Mouse (Mus musculus) left cerebral cortex, adult 9 months (tissue): ENCODE results near the gene Polr3h.
"Not testable (repeated sequence)": the region's sequence is repeated elsewhere in the genome, so short reads cannot be mapped to it uniquely, and the experiment has no call there.

Experiments used
- DNase-seq, 2 experiments: peaks; one replicate each; pipeline ENCODE4 v3.0.0; 2022; ENCODE audit warnings: low spot score in 2 of 2

Polr3h gene

DNA sequence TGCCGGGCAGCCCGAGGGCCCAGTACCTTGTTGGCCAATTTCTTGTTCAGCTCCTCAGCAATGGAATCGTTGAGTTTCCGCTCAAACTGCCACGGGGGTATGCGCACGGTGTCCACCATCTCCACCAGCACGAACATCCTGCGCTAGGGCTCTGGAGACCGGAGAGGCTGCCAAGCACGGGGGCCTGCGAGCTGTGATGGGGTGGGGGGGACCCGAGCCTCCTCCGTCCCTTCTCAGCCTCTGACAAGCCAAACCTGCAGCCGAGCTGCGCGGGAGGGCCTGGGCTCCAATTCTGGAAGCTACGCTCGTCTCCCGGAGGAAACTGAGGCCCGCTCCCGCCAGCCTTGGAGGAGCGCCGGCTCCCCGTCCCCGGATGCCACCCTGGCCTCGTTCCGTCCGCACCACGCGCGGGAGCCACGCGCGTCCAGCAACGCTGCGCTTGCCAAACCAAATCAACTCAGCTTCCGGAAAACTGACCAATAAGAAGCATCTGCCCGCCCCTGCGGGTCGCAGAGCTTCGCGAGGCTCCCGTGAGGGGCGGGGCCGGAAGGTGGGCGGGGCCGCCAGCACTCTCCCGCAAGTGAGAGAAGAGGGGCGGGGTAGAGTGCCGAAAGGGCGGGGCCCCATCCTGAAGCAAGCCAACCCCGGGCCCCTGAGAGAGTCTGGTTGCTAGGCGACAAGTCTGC is at the start of gene Polr3h:
Gene Polr3h (minus strand): TSS at position 481 of the 686 bp plus-strand sequence.
- DNase-seq: peak; percentile 89 to 95

DNA sequence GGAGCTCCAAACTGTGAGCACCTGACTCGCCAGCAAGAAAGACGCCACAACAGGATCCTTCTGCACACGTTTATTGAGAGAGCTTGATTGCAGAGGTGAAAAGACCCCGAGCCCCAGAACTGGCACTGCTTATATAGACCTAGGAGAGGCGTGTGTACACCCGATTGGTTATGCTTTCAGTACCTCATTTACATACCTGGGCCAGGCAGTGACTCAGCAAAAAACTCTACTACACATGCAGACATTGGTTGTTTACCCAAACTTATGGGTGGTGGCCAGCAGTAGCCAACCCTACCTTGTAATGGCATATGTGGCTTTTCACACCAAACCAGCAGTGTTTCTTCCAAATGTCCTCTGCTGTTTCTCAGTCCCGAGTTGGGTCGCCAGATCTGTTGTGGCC is 49.1 kb upstream of the Polr3h start:
- DNase-seq: not testable (repeated sequence)

DNA sequence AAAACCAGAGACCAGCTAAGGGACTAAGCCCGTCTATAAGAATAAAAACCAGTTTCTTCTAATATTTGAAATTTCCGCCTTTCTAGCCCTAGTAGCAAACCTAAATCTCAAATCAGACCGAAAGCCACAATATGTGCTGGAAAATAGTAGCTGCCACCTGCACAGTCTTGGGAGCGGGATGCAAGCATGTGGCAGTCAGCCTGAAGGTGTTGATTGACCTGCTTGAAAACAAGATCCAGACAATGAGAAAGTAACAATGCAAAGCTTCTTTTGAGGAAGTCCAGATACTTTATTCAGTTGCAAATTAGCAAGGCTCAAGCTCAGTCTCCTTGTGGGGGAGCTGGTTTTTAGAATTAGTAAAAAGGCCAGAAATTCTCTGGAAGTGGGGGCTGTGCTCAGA is 44.5 kb upstream of the Polr3h start:
- not testable (repeated sequence) for DNase-seq

DNA sequence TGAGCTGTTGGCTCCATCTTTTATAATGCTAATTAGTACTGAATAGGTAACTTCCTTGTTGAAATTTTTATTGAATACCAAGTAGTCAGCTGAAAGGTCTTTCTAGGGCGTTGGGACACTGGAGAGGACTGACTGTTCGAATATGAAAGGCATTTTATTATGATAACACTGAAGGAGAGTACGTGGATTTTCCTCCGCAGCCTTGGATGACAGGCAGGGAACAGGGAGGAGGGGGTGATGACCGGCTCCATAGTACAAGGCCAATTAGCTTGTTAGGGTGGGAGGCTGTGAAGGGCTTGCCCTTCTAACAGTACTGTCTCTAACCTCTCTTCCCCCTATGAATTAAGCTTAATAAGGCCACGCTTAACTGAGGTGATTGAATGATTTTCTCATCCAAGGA is 43.6 kb upstream of the Polr3h start:
- not testable (repeated sequence) for DNase-seq

DNA sequence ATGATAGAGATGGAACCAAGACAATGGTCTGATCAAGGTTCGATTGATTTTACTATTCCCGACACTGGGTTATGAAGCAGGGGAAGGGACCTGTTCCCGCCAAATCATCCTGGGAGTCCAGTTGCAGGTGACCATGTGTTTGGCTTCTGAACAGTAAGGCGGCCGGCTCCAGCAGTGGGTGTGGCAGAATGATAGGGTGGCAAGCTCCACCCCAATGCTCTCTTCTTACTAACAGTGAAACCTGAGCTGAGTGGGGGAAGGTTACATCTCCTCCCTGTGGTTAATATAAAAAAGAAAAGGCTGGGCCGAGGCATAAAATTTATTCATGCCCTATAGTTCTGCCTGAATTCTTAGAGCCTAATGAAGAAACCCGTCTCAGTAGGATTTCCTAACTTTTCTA is 43.1 kb upstream of the Polr3h start:
- no peak for DNase-seq

DNA sequence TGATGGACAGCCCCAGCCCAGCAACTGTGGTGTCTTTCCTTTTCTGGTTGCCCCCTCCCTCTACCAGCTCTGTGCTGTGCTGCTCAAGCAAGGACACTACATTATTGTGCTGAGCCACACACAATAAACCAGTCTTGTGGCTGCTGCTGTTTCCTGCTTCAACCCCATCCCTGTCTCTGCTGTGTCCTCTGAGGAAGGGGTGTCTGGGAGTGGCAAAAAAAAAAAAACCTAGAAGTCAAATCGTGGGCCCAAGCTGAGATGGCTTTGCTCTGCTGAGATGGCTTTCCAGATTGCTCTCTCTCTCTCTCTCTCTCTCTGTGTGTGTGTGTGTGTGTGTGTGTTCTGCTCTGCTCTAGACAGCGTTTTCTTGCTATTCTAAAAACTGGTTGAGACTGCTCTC is 42.4 kb upstream of the Polr3h start:
- DNase-seq: no peak

DNA sequence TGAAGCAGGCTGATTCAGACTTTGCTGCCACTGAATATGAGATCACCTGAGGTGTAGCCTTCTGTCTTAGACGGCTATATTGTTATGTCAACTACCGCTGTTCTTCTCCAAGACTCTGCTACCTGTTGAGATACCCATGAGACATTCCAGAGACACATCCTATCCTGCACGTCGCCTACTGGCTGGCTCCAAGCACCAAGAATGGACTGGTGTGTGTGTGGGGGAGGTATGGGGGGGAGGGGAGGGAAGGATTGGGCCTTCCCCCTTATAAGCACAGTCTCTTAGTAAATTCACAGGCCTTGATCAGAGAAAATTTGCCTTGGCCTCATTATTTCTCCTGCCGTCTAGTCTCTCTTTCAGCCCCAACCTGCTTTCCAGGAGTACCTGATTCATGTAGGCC is 41.8 kb upstream of the Polr3h start:
- DNase-seq: no peak

DNA sequence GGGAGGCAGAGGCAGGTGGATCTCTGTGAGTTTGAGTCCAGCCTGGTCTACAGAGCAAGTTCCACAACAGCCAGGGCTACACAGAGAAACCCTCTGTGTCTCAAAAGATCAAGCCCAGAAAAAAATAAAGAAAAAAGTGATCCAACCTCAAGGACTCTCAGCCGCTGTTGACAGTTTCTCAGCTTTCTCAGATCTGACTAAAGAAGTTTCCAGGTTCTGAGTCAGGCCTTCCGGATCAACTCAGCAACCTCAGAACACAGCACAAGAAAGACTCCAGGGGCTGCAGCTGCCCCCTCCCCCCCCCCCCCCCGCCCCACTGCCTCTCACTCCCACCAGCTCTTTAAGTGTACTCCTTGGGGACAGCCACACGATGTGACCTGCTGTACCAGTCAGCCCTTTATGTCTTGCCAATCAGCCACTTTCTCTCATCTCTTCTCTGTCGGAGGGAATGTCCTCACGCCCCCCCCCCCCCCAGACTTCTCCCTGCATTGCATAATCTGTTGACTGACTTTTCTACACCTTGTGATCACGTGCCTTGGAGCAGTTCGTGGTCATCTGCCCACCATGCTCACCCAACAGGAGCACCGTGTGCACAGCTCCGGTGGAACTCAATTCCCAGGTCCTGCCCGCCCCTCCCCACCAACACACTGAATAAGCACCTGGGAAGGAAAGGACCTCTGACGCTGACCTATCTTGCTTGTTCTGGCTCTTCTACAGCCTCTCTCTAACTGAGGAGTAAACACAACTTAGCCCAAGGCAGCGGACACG is 40.2 kb upstream of the Polr3h start:
- DNase-seq: no peak

DNA sequence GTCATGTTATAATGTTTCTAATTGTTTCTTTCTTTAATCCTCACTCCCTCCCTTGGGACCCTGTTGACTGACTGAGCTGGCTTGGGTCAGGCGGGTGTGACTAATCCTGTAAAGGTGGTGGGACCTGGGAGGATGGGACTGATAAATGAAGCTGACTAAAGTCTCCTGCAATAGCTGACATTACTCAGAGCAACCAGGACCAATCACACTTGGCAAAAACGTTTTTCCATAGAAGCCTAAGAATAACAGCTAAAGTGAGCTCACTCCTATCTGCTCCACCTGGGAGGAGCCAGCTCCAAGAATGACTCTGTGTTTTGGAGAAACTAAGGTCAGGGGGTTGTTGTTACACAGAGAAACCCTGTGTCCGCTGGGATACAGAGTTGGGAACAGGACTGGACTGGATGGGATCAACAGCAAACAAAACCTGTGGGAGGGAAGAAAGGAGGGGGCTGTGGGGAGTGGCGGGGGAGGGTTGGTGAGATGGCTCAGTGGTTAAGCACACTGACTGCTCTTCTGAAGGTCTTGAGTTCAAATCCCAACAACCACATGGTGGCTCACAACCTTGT is 39.0 kb upstream of the Polr3h start:
- DNase-seq: no peak

DNA sequence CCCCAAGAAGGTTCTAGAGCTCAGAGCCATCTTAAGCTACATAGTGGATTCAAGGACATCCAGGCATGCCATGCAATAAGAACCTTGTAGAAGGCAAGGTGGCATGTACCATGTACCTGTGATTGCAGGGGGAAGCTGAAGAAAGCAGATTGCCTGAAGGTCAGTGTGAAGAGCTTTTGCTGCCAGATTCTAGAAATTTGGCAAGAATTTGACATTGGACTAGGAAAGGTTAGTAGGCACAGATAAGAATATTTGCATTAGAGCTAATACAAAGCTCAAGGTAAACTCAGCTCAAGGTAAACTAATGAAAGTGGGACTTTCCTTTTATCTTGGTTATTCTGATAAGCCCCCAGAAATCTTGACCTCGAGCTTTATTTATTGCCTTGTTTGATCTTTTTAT is 38.2 kb upstream of the Polr3h start:
- no peak for DNase-seq

DNA sequence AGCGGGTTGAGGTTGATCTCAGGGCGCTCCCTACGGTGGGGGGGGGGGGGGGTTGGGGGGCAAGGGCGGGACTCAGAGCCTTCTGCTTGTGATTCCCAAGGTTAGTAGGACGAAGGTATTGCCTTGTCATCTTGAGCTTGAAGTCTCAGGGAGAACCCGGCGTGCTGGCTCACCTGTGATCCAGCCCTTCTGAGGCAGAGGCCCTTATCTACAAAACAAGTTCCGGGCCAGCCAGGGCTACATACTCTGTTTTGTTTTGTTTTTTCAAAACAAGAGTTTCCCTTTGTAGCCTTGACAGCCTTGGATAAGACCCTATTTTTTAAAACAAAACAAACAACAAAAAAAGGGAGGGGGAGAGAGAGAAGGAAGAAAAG is 35.0 kb upstream of the Polr3h start:
- no peak for DNase-seq

DNA sequence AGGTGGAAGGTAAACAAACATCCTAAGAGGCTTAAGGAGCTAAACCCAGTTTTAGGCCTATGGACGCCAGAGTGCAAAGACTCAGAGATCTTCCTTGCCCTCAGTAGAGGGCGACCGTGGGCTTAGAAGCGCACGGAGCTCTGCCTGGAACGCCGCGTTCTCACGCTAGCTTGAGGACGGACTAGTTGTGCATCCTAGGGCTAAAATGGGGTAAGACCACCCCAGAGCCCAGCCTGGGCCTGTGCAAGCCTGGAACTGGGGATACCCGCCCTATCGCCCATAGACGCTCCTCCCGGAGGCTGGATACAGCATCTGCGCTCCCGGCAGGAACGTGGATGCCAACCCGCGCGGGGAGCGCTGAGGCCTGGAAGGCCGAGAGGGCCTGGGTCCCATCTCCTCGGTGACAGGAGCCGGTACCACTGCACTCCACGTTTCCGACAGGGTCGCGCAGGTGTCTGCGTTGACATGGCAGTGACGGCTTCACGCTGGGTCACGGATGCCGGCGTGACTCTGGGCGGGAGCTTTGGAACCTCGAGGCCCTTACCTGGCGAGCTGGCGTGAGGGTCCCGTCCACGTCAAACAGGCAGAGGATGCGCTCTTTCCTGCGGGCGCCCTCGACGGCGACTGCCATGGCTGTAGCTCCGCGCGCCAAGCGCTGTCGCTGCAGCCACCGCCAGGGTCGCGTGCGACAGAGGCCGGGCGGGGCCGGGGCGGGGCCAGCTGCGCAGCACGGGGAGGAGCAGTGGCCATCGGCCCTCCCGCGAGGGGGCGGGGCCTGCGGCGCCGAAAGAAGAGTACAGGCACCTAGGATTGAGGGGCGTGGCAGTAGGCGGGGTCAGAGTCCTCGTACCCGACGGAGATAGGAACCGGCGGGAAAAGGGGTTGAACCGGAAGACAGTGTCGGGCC is 34.4 kb upstream of the Polr3h start, which contains the start of gene Pmm1:
Gene Pmm1 (minus strand): TSS at position 760 of the 907 bp plus-strand sequence.
- peak; percentile 94 to 97 for DNase-seq

DNA sequence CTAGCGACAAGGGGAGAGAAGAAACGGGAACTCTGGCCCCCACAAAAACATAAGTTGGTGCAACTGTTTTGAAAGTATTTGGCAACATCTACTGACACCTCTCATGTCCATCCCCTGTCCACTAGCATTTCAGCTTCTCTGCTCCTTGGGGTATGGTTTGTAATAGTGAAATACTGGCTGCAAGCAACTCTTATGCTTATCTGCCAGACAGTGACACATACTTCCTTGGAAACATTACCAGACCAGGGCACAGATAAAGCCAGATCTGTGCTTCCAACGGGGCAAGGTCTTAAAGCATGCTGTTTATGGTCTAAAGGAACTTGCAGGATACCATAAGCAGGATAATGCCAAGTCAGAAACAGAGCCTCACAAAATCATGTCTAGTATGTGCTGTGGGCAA is 32.9 kb upstream of the Polr3h start:
- DNase-seq: no peak

DNA sequence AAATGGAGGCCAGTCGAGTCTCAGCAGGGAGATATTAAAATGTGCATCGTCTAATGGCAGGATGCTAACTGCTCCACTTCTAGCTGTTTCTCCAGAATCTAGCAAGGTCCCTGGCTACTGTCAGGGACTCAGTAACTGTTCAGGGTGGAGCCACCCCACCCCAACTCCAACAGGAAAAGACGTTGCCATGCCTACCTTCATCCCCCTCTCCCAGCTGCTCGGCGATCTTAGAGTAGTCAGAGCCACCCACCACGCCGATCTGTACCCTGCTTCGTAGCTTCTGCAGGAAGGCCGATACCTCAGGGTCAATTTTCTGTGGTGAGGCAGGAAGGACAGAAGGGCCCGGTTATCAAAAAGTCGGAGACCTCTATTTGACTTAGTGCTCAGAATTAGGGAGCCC is 31.6 kb upstream of the Polr3h start:
- DNase-seq: no peak

DNA sequence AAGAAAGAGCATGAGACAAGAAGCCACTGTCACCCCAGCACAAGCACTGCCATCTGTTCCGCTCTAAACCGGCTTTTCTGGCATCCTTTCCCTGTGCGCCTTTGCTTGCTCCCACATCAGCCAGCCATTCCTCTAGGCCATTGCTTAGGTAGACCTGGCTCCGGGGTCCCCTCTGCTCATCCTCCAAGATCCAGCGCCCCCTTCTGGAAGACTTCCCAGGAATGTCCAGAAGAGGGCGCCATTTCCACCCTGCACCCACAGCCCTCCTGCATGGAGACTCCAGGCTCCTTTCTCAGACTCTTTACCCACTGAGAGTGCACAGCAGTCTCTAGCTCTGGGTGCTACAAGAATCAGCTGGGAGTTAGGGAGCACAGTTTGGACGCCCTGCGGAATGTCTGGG is 30.4 kb upstream of the Polr3h start:
- DNase-seq: peak in 1 of 2 experiments; percentile 65

DNA sequence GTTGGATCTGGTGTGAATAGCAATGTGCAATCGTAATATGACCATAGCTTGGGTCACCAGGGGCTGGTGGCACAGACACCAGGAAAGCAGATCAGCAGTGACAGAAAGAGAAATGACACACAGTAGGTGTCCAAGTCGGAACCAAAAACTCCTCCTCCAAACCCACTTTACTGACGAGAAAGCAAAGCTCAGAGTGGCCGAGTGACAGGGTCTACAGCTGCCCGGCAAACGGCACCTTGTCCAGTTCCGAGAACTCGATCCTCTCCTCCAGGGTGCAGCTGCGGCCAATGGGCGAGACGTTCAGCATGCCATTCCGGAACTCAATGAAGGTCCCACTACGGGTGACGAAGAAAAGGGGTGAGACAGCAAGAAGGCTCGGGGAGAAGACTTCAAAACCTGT is 29.4 kb upstream of the Polr3h start:
- no peak for DNase-seq

DNA sequence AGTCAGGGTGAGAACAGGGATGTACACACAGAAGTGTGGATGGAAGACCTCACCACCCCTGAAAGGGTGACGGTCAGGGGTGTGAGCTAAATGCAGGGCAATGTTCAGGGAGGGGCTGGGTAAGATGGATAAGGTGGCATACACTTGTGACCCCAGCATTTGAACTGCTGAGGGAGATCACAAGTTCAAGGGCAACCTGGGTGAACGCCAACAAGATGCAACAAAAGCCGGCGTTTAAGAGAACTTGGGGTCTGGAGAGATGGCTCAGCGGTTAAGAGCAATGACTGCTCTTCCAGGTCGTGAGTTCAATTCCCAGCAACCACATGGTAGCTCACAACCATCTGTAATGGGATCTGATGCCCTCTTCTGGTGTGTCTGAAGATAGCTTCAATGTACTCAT is 28.7 kb upstream of the Polr3h start:
- no peak for DNase-seq

DNA sequence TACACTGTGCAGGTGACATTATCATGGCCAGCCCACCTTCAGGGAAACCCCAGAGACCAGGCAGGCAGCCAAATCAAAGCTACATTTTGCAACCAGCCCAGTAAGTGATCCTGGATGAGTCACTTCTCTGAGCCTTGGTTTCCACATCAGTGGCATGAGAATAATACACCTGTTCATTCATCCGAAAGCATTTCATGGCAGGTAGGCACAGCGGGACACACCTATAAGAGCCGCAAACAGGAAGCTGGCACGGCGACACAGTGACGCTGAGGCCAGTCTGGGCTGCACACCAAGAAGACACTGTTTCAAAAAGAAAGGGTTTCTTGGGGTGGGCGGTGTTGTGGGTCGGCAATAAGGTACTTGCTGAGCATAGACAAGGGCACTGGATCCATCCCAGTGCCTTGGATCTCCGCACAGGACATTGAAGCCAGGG is 28.1 kb upstream of the Polr3h start:
- no peak for DNase-seq

DNA sequence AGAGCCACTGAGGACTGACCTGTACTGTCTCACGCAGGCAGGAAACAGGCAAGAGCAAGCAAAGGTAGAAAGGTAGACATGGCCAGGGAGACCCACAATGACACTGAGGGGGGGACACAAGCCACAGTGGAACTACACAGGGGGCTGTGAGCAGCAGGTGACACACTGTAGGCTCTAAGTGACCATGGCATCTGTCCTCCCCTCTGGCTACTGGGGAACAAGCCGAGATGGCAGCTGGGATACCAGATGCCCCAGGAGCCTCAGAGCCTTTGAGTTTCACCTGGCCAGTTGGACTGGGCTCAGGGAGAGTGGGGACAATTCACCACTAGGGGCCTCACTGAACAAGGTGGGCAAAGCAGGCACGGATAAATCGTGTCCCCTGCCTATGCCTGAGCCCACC is 26.3 kb upstream of the Polr3h start:
- no peak for DNase-seq

DNA sequence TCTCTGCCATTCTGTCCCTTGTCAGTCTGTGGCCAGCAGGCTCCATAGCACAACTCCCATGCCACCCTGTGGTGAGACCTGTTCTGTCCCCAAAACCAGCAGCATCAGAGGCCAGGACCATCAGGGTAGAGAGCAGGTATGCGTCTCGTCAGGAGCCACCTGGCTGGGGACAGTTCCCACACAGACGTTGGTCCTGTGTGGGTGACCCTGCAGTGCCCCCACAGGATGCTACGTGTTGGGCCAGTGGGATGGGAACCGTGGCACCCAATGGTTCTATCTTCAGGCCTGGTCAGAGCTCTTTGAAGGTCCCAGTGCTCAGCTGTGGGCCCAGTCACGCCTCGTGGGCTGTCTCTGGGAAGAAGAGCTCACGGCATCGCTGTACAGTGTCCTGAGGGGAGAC is 25.1 kb upstream of the Polr3h start:
- no peak for DNase-seq

DNA sequence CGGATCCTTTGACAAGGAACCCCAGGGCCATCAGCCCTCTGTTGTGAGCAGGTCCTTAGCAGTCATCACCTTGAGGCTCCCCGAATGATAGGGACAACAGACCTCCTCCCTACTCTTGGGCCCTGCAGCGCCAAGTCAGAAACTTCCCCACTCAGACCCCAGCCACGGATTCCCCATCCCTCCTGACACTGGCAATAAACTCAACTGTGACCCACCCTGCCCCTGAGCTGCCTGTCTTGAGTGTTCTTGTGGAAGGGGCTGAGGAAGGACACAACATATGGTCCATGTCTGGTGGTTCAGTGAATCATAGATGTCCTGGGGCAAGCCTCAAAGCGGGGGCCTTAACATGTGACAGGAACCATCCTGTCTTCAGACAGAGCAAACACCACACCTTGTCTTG is 24.7 kb upstream of the Polr3h start:
- DNase-seq: no peak
